Mouse (Mus musculus) limb, embryonic 10.5 days (tissue): ENCODE data around the gene Abhd10. TPM values are rescaled to one million over a fixed set of nuclear protein-coding genes. Genes with fewer than 3 reads are reported as not detected.
A peak's percentile ranks its signal among the peaks of the same experiment; 100 is the strongest.

ENCODE experiments used
- DNase-seq: peaks from one replicate; pipeline ENCODE4 v3.0.0-alpha.2; 2017; ENCODE audit warnings: low spot score
- H3K27ac ChIP-seq: fragments of 300-500 bp; sonication (generic); 2 replicates; pipeline ENCODE4 v1.5.1; 2016; ENCODE audit warnings: mild to moderate bottlenecking
- H3K27me3 ChIP-seq: fragments of 300-500 bp; sonication (generic); 2 replicates; pipeline ENCODE4 v1.6.1; 2016; ENCODE audit warnings: low read depth, mild to moderate bottlenecking; ENCODE audit not compliant: poor library complexity, severe bottlenecking
- H3K36me3 ChIP-seq: fragments of 300-500 bp; sonication (generic); 2 replicates; pipeline ENCODE4 v1.6.1; 2016; ENCODE audit warnings: mild to moderate bottlenecking, moderate library complexity
- H3K4me1 ChIP-seq: fragments of 300-500 bp; sonication (generic); 2 replicates; pipeline ENCODE4 v1.6.1; 2016
- H3K4me3 ChIP-seq: fragments of 300-500 bp; sonication (generic); 2 replicates; pipeline ENCODE4 v1.5.1; 2016; ENCODE audit warnings: mild to moderate bottlenecking, moderate library complexity
- H3K9me3 ChIP-seq: fragments of 300-500 bp; sonication (generic); replicated peaks from 2 replicates; pipeline ENCODE4 v1.6.1; 2016; ENCODE audit warnings: mild to moderate bottlenecking
- WGBS: fragments of 180-500 bp; shearing (Covaris S2); methylation state at CpG from one replicate; pipeline ENCODE4 v1.1.7; 2016; 5-methylcytosine and 5-hydroxymethylcytosine counted together
- polyA plus RNA-seq: library from polyadenylated mRNA; unstranded; fragments of >200 nt; fragmentation: Nextera tagmentation; extraction: Ambion mirVana; gene quantifications from 2 replicates; pipeline ENCODE4 v1.2.1, GENCODE M21; 2016

Gene Abhd10
- polyA plus RNA-seq, 1 experiment from 2014 or later = 43.0 TPM

DNA sequence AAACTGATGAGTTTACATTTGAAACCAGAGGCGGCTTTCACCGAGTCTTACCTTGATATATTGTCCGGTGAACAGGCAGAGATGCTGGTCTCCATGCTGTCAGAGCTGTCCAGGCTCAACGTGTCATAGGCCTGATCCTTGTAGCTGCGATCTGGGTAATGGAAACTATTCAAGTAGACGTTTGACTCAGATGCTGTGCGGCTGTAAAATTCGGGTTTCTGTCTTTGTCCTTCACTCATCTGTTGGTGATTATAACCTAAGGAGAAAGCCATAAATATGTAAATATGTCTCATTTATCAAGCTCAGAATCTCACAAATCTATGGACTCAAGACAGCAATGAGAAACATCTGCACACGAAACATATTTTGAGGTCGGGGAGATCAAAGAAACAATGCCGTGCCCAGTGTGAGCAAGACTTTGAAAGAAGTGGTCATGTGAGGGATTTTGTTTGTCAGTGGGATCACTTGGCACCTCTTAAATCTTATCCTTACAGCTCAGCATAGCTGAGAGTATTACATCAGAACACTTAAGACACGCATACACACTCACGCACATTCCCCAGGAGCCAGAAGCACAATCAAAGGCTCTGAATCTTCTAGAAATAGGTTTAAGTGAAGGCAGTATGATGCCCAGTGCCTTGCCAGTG, 20.2 kb upstream of the Abhd10 start:
- 49% methylated on average over 13 of the region's 13 CpGs for whole genome bisulfite sequencing
- Histone ChIP-seq H3K27ac (no peak overlapping the region), H3K4me3 (no peak overlapping the region), H3K9me3 (no peaks in the 10 kb centered on the region), H3K36me3 (peaks cover 54% of the 10 kb centered on the region), H3K27me3 (no peaks in the 10 kb centered on the region), H3K4me1 (peaks cover 8% of the 10 kb centered on the region)
- DNase-seq = no peak

DNA sequence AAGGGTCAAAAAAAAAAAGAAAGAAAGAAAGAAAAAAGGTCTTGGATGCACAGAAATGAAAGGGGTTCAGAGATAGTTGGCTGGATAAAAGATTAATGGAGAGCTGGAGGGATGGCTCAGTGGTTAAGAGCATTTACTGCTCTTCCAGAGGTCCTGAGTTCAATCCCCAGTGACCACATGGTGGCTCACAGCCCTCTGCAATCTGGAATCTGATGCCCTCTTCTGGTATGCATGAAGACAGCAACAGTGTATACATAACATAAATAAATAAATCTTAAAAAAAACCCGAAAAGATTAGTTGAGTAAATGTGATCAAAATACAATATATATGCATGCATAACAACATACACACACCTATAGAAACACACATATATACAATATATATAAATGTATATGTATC, 18.7 kb upstream of the Abhd10 start:
- no peak overlapping the region for H3K4me3 ChIP-seq
- peaks cover 57% of the 10 kb centered on the region for H3K36me3 ChIP-seq
- no peak overlapping the region for H3K27ac ChIP-seq
- no peak for DNase-seq
- H3K4me1 ChIP-seq = peaks cover 8% of the 10 kb centered on the region
- no peaks in the 10 kb centered on the region for H3K27me3 ChIP-seq
- 81% methylated on average over 1 of the region's 1 CpGs for whole genome bisulfite sequencing
- no peaks in the 10 kb centered on the region for H3K9me3 ChIP-seq

DNA sequence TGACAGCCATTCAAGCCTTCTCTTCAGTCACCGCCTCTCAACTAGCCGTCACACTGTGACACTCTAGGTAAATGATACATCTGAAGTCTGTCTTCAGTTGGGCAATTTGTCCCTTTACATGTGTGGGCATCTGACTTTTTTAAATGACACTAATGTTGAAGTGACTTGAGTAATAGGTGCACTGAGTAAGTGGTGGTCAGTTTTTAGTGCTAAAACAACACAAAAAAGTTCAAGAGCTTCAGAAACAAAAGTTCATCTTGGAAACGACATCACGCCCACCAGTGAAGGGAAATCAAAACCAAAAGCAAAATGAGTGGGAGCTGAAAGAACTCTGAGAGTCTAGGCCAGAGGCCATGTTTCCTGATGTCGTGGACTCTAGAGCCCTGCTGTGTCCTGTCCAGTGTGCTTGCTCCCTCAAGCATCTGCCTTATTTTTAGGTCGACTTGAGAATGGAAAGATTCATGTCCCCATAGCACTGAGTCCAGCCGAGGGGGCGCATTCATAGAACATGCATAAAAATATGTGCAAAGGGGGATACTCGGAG, 16.0 kb upstream of the Abhd10 start:
- H3K9me3 ChIP-seq = no peaks in the 10 kb centered on the region
- peaks cover 8% of the 10 kb centered on the region for H3K4me1 ChIP-seq
- peaks cover 45% of the 10 kb centered on the region for H3K36me3 ChIP-seq
- no peak overlapping the region for H3K27ac ChIP-seq
- H3K27me3 ChIP-seq = no peaks in the 10 kb centered on the region
- DNase-seq = no peak
- WGBS = 92% methylated on average over 9 of the region's 9 CpGs
- no peak overlapping the region for H3K4me3 ChIP-seq

DNA sequence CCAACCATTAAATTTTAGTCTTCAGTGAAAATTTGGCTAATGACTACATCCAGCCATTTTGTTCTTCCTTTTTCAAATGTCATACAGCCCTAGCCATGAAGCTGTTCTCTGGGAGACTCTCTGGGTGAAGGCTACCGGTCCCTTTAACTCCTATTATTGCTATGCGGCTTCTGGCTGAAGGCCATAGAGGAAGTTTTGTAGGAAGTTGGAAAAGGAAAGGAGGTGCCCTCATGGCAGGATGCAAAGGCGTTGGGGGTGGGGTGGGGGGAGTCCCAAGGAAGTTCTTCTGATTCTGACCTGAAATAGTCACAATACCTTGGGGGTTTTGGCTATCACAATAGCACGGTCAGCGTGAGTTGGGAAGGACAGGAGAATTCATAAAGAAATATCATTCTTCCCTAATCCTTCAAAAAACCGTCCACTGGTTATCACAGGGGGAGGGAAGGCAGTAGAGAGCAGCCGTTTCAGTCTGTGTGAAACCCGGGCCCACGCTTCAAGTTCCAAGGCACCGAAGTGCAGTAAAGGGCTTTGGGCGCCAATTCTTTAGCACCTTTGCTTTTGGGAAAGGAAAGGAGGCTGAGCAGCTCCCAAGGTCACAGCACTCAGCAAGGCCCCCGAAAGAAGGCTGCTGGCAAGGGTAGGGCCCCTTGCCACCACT, 14.8 kb upstream of the Abhd10 start:
- Histone ChIP-seq H3K36me3 (peaks cover 45% of the 10 kb centered on the region), H3K27ac (peak overlapping the region; percentile 53; the same call in 1 of the 2 replicates), H3K4me1 (no peaks in the 10 kb centered on the region), H3K27me3 (no peaks in the 10 kb centered on the region), H3K4me3 (no peak overlapping the region), H3K9me3 (no peaks in the 10 kb centered on the region)
- DNase-seq = no peak
- WGBS = 92% methylated on average over 12 of the region's 12 CpGs

DNA sequence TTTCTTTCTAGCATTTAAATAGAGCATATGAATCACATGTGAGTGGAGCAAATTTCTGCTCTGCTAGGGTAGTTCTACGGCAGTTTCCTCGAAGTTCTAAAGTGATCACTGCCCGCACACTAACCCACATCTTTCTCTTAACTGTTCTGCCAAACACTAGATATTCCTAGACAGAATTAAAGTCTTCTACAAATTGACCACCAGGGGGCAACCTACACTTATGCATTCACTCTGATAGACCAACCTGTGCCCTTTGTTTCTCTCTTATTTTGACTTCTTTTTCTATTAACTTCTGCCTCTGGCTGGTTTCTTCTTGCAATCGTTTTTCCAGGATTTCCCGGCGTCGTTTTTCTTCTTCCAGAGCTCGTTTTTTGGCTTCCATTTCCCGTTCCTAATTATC, 14.1 kb upstream of the Abhd10 start:
- no peak for DNase-seq
- no peak overlapping the region for H3K27ac ChIP-seq
- no peaks in the 10 kb centered on the region for H3K27me3 ChIP-seq
- H3K9me3 ChIP-seq = no peaks in the 10 kb centered on the region
- H3K36me3 ChIP-seq = peaks cover 47% of the 10 kb centered on the region
- H3K4me1 ChIP-seq = no peaks in the 10 kb centered on the region
- H3K4me3 ChIP-seq = no peak overlapping the region
- WGBS = 49% methylated on average over 9 of the region's 9 CpGs

DNA sequence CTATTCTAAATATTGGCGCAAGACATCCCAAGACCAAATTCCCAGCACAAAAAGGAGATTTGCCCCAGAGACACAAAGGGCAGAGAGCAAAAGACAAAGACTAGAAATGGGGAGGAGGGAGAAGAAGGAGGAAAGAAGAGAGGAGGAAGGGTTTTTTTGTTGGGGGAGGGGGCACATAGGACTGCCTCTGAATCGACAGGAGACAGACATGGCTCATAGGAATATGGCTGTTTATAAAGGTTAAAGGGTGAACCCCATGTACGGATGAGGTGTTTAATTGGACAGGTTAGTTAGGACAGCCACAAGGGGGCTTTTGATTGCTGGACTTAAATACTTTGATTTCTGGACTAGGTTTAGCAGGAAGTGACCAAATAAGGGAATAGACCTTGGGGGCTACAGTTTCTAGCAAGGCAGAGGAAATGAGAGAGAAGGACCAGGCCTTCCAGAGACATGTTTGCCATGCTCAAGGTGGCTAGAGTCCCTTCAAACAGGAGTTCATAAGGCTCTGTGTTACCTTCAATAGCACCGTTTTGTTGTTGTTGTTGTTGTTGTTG, 913 bp upstream of the Abhd10 start:
- peak overlapping the region; percentile 78; the same call in 1 of the 2 replicates for H3K4me3 ChIP-seq
- H3K27ac ChIP-seq = peak overlapping the region; percentile 96
- peaks cover 19% of the 10 kb centered on the region for H3K4me1 ChIP-seq
- WGBS = 69% methylated on average over 4 of the region's 4 CpGs
- no peak for DNase-seq
- no peaks in the 10 kb centered on the region for H3K9me3 ChIP-seq
- peaks cover 22% of the 10 kb centered on the region for H3K36me3 ChIP-seq
- no peaks in the 10 kb centered on the region for H3K27me3 ChIP-seq

DNA sequence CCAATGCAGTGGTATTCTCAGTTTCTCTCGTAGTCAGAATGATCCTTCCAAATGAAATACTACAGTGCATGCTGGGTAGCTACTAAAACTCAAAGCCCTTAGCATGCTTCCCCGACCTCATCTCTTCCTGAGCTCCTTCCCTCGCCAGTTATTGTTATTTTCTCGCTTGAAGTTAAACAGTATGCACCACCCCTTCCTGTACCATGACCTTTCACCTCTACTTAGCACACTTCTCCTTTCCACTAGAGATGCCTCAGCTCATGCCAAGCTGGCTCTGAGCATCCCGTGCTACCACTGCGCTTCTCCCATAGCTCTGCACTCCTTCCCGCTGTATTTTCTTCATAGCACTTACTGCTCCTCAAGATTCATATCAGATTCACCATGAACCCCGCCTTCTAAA, 4.9 kb downstream of the Abhd10 start:
- H3K4me1 ChIP-seq = peaks cover 11% of the 10 kb centered on the region
- 91% methylated on average over 8 of the region's 8 CpGs for WGBS
- H3K27me3 ChIP-seq = no peaks in the 10 kb centered on the region

DNA sequence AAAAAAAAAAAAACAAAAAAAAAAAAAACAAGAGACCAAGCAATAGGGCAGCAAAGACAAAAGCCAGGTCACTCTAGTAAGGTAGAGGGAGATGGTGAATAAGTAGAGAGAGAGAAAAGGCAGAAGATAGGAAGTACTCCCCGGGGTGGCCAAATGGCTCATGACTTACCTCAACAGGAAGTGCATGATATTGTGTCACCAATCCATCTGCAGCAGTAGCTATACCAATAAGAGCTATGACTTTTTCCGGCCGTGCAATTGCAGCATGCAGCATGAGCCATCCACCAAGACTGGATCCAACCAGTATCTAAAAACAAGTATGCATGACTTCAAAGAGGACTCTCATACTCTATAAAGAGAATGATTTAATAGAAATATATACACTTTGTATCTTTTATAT, 6.0 kb downstream of the Abhd10 start:
- no peak for DNase-seq
- Histone ChIP-seq H3K36me3 (peaks cover 73% of the 10 kb centered on the region), H3K27ac (no peak overlapping the region), H3K27me3 (no peaks in the 10 kb centered on the region), H3K4me3 (no peak overlapping the region), H3K9me3 (no peaks in the 10 kb centered on the region), H3K4me1 (peaks cover 10% of the 10 kb centered on the region)
- WGBS = 95% methylated on average over 3 of the region's 3 CpGs

More for the DNA sequence above, 4.9 kb downstream of the Abhd10 start:
- no peak for DNase-seq
- no peaks in the 10 kb centered on the region for H3K9me3 ChIP-seq
- H3K36me3 ChIP-seq = peaks cover 62% of the 10 kb centered on the region
- no peak overlapping the region for H3K4me3 ChIP-seq
- H3K27ac ChIP-seq = no peak overlapping the region

DNA sequence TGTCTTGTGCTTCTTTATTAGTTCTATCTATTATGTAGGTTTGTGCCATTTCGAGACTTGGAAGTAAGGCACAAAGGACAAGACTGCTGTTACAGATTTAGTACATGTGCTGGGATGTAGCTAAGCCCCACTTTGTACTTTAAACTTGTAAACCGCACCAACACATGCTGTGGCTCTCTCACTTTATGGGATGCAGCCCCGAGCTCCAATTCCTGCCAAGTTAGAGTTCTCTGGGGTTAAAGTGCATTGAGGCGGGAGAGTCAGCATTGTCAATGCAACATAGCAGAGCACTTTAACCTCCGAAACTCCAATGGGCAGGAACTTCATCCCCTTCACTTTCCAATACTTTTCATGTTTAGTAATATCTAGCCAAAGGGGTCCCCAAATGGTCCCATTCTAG, 13.6 kb downstream of the Abhd10 start:
- H3K36me3 ChIP-seq = peaks cover 58% of the 10 kb centered on the region
- H3K4me1 ChIP-seq = peaks cover 8% of the 10 kb centered on the region
- H3K4me3 ChIP-seq = no peak overlapping the region
- no peak for DNase-seq
- H3K27ac ChIP-seq = no peak overlapping the region
- 90% methylated on average over 5 of the region's 5 CpGs for WGBS
- no peaks in the 10 kb centered on the region for H3K9me3 ChIP-seq
- H3K27me3 ChIP-seq = no peaks in the 10 kb centered on the region

DNA sequence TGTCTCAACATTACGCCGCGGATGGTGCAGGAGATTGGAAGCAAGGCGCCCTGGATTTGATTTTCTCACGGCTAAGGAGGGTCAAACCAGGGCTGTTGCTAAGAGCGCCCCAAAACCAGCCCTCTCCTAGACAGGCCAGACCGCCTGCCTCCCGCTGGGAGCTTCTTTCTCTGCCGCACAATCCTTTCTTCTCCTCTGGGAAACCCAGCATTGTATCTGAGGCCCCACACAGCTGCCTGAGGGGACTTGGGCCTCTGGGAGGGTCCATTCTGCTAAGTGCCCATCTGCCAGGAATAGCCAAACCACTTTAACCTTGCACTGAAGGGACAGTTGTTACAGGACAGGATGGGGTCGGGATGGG, 18.0 kb downstream of the Abhd10 start:
- H3K27me3 ChIP-seq = no peaks in the 10 kb centered on the region
- under 1% methylated on average over 10 of the region's 10 CpGs for WGBS
- peak overlapping the region; percentile 55 for H3K4me3 ChIP-seq
- DNase-seq = no peak
- H3K27ac ChIP-seq = peak overlapping the region; percentile 86
- peaks cover 25% of the 10 kb centered on the region for H3K4me1 ChIP-seq
- H3K36me3 ChIP-seq = peaks cover 28% of the 10 kb centered on the region
- no peaks in the 10 kb centered on the region for H3K9me3 ChIP-seq

DNA sequence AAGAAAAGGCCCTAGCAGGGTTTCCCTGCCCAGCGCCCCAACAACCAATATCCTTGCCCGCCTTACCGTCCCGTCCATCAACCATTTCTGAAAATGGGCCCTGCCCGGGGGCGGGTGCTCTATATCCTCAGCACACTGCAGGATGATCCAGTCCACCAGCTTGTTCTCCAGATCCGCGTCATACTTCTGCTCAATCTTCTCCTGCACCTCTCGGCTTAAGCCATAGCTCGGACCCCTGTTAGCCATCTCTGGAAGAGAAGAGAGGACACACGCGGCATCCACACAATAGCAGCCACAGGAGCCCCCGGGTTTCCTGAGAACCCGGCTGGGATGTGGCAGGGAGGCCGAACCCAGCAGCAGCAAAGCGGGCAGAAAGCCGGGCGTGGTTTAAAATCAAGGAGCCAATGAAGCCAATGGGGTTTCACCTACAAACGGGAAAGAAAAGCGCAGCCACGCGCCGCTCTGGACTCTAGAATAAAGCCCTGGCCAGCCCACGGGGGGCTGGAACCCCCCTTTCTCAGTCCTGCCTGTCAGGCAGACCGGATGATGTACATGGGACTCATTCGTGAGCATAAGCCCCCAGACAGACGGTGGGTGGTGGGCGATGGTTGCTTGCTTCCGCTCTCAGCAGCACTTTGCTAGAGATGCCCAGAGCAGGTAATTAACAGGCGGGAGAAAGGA, 18.6 kb downstream of the Abhd10 start, which contains the start of gene Tagln3:
Gene Tagln3 (minus strand): TSS at position 548 of the 681 bp plus-strand sequence.
- WGBS = under 1% methylated on average over 30 of the region's 30 CpGs
- Histone ChIP-seq H3K27ac (peak within 1 kb of the TSS; percentile 86), H3K4me1 (peaks cover 25% of the 10 kb centered on the region), H3K27me3 (no peaks in the 10 kb centered on the region), H3K36me3 (peaks cover 28% of the 10 kb centered on the region), H3K4me3 (peak within 1 kb of the TSS; percentile 55), H3K9me3 (no peaks in the 10 kb centered on the region)
- DNase-seq = peak; percentile 76

DNA sequence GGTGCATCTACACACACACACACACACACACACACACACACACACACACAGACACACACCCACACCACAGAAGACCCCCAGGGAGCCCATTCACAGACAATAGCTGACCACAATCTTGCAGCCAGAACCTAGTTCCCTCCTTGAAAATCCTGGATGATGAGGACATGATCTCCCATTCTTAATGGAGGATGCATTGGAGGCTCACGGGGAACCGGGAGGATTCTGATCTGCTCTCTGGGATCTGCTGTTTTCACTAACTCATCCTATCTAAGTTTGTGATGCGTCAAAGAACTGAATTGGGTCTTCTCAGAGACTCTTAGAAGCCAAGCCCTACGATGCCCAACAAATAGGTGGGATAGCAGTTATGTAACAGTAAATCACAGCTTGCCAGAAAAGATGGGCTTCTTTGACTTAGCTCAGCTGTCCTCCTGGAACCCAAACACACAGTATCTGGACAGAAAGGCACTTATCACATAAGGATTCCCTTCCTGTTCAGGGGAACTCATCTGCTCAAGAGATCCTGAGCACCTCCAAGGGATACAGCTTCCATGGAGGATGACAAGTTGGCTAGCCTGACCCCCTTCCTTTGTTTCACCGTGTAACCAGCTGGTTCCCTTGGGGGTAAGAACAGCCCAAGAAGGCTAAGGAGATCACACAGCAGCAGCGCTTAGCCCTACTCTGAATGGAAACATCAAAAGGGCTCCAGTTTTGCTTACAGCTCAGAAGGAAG, 19.4 kb downstream of the Abhd10 start:
- Histone ChIP-seq H3K4me1 (peaks cover 25% of the 10 kb centered on the region), H3K4me3 (peak overlapping the region; percentile 55), H3K9me3 (no peaks in the 10 kb centered on the region), H3K27me3 (no peaks in the 10 kb centered on the region), H3K27ac (peak overlapping the region; percentile 86), H3K36me3 (peaks cover 30% of the 10 kb centered on the region)
- peak; percentile 40 for DNase-seq
- 60% methylated on average over 6 of the region's 6 CpGs for WGBS
